Mouse (Mus musculus) midbrain, postnatal 0 days (tissue): ENCODE measurements at regions not wholly inside any gene's neighbourhood (a gene's known extent, or its start where the extent isn't known, plus 50 kb on each side); places are given as distances from the start of the nearest gene placed in this dataset.

Experiments used
- ATAC-seq: fragments of 200-750 bp; cut with Nextera tagmentation; 2 replicates; pipeline ENCODE4 v1.8.0; 2017; ENCODE audit warnings: moderate number of reproducible peaks, mild to moderate bottlenecking, moderate TSS enrichment, moderate library complexity; ENCODE audit not compliant: low FRiP score
- DNase-seq: peaks from one replicate; pipeline ENCODE4 v3.0.0-alpha.2; 2015; ENCODE audit warnings: low spot score
- H3K27ac ChIP-seq: fragments of 300-500 bp; sonication (generic); 2 replicates; pipeline ENCODE4 v1.5.1; 2014; ENCODE audit warnings: low read depth, mild to moderate bottlenecking, low read length, mixed read lengths
- H3K27me3 ChIP-seq: fragments of 300-500 bp; sonication (generic); 2 replicates; pipeline ENCODE4 v1.6.1; 2014; ENCODE audit warnings: low read length, control low read depth, mixed read lengths; ENCODE audit not compliant: insufficient read depth
- H3K36me3 ChIP-seq: fragments of 300-500 bp; sonication (generic); 2 replicates; pipeline ENCODE4 v1.6.1; 2014; ENCODE audit warnings: low read length, control low read depth, mixed read lengths; ENCODE audit not compliant: insufficient read depth
- H3K4me1 ChIP-seq: fragments of 300-500 bp; sonication (generic); 2 replicates; pipeline ENCODE4 v1.6.1; 2014; ENCODE audit warnings: mild to moderate bottlenecking, control low read depth, antibody characterized with exemption, low read length, mixed read lengths; ENCODE audit not compliant: insufficient read depth
- H3K4me2 ChIP-seq: fragments of 300-500 bp; sonication (generic); 2 replicates; pipeline ENCODE4 v1.6.1; 2014; ENCODE audit warnings: low read depth, mild to moderate bottlenecking, low read length, mixed read lengths; ENCODE audit not compliant: poor library complexity, severe bottlenecking
- H3K4me3 ChIP-seq: fragments of 300-500 bp; sonication (generic); 2 replicates; pipeline ENCODE4 v1.5.1; 2014; ENCODE audit warnings: low read depth, mild to moderate bottlenecking, low read length, moderate library complexity
- H3K9ac ChIP-seq: fragments of 300-500 bp; sonication (generic); replicated peaks from 2 replicates; pipeline ENCODE4 v1.6.1; 2014; ENCODE audit warnings: mild to moderate bottlenecking, low read length, moderate library complexity, mixed read lengths; ENCODE audit not compliant: poor library complexity, severe bottlenecking
- H3K9me3 ChIP-seq: fragments of 300-500 bp; sonication (generic); 2 replicates; pipeline ENCODE4 v1.6.1; 2016; ENCODE audit warnings: low read length, control low read depth
- CTCF ChIP-seq: IDR thresholded peaks from 2 replicates; pipeline ENCODE4 v1.5.1; 2016; ENCODE audit warnings: antibody characterized with exemption, mild to moderate bottlenecking
- WGBS: fragments of 180-500 bp; shearing (Covaris S2); extraction: QIAGEN DNeasy Blood & Tissue Kit; methylation state at CpG from one replicate; pipeline ENCODE4 v1.1.7; 2014; 5-methylcytosine and 5-hydroxymethylcytosine counted together

DNA sequence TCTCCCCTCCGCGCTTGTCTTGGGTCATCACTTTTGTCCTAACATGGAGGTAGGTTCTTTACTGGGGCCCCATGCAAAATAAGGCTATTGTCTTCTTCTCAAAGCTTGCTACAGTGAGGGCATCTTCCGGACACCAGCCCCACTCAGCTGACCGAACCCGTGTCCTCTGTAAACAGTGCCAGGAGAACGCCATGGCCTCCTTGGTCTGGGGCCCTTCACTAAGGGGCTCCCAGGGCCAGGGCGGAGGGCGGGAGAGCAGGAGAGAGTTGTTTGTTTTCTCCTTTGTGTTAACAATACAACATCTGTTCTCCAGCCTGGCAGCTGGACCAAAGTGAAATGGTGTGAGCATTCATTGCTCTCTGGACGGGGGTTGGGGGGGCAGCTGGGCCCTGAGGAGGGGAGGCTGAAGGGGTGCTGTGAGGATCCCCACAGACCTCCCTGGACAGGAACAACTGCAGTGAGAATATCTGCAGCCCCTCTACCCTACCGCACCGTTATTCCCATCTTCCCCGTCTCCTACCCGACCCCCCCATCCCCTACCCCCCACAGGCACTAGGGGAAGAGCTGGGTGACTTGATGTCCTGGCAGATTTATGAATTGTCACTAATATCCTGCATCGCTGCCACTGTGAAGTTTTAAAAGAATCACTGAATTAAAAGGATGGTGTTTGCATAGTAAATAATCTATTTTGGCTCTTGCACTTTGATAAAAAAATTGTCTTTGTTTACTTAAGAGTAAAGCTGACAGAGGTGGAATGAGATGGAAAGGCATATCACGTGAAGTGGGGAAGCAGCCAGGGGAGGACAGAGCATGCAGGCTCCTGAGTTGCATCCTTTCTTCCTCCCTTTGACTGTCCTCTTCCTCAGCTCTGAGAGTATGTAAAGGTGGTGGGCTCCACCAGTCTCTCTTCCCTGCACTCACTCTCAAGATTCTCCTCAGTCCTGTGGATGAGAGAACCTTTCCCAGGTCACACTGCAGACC lies 97.5 kb upstream of the Teddm2 start:
- 74% methylated on average over 15 of the region's 15 CpGs for WGBS
- Histone ChIP-seq H3K27me3 (no peaks in the 10 kb centered on the region), H3K4me3 (no peak overlapping the region), H3K9me3 (peaks cover 6% of the 10 kb centered on the region; the same call in 1 of the 2 replicates), H3K4me2 (no peak overlapping the region), H3K36me3 (no peaks in the 10 kb centered on the region), H3K4me1 (no peaks in the 10 kb centered on the region), H3K9ac (no peak overlapping the region), H3K27ac (no peak overlapping the region)
- no peak for TF ChIP-seq CTCF
- DNase-seq: no peak
- no peak for ATAC-seq

DNA sequence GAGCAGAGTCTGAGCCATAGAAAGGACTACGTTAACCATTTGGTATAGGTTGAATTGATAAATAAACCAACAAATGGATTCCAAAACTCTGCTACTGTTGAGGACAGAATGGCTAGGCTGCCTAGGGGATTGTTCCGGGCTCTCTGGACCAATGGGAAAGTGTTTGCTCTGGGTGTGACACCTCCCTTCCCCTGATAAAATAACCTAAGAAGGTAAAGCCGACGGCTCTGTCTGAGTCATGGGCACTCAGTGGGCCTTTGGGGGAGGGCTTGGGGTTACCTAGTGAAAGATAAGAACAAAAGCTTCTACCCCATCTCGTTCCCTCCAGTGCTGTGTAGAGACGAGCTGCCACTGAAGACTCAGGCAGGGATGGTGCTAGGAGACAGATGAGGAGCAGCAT lies 99.7 kb upstream of the Teddm2 start:
- no peaks in the 10 kb centered on the region for H3K4me1 ChIP-seq
- no peak overlapping the region for H3K9ac ChIP-seq
- ATAC-seq: no peak
- no peak overlapping the region for H3K4me3 ChIP-seq
- no peaks in the 10 kb centered on the region for H3K27me3 ChIP-seq
- H3K36me3 ChIP-seq: no peaks in the 10 kb centered on the region
- no peak for TF ChIP-seq CTCF
- H3K27ac ChIP-seq: no peak overlapping the region
- 73% methylated on average over 6 of the region's 6 CpGs for WGBS
- H3K9me3 ChIP-seq: no peaks in the 10 kb centered on the region
- DNase-seq: no peak
- no peak overlapping the region for H3K4me2 ChIP-seq

DNA sequence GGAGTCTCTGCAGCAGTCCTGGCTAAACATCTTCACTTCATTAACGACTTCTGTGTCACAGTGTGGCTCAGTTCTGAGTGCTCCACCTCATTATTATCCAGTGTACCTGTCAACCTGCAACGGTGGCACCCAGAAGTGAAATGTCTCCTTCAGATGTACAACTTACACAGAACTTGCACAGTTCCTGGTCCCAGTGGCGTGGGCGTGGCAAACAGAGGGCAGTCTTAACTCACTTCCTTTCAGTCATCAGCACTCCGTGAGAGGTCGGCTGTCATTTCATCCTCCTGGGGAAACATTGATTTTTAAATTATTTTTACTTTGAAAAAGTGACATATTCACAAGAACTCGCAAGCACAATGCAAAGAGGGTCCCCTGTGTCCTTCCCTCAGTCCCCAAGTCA lies 103.6 kb upstream of the Teddm2 start:
- H3K4me1 ChIP-seq: no peaks in the 10 kb centered on the region
- no peak for ATAC-seq
- H3K36me3 ChIP-seq: no peaks in the 10 kb centered on the region
- no peak for DNase-seq
- H3K27me3 ChIP-seq: no peaks in the 10 kb centered on the region
- no peak overlapping the region for H3K4me3 ChIP-seq
- no peak overlapping the region for H3K9ac ChIP-seq
- WGBS: 82% methylated on average over 7 of the region's 7 CpGs
- no peak overlapping the region for H3K27ac ChIP-seq
- no peak overlapping the region for H3K4me2 ChIP-seq
- no peaks in the 10 kb centered on the region for H3K9me3 ChIP-seq
- TF ChIP-seq CTCF: no peak

DNA sequence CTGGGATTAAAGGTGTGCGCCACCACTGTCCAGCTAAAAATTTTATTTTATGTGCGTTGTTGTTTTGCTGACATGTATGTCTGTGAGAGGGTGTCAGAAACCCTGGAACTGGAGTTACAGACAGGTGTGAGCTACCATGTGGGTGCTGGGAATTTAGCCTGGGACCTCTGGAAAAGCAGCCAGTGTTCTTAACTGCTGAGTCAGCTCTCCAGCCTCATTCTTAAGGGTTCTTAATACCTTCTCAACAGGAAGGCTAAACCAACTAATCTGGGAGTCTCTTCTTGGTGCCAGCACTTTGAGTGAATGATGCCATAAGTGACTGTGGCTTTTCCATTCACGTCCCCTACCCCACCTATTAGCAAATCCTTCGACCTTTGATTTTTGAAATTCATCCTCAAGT lies 104.6 kb upstream of the Teddm2 start:
- Histone ChIP-seq H3K36me3 (no peaks in the 10 kb centered on the region), H3K9me3 (no peaks in the 10 kb centered on the region), H3K4me1 (no peaks in the 10 kb centered on the region), H3K9ac (no peak overlapping the region), H3K4me3 (no peak overlapping the region), H3K27me3 (no peaks in the 10 kb centered on the region), H3K27ac (no peak overlapping the region), H3K4me2 (no peak overlapping the region)
- WGBS: 90% methylated on average over 4 of the region's 4 CpGs
- ATAC-seq: no peak
- no peak for TF ChIP-seq CTCF
- no peak for DNase-seq

DNA sequence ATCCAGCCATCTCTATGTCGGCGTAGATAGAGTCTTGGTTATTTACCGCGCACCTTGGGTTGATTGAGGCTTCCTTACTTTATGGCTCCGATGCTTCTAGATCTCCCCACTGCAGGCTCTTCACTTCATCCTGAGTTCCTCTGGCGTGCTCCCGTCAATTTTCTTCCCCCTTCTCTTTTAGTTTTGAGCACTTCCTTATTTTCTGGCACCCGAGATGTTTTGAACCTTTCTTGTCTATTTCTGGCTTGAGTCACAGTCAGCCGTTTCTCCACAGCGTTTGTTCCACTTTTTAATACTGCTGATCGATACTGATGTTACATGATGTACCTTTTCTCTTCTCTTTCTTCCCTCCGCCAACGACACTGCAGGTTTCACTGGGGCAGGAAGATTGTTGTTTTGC lies 106.0 kb upstream of the Teddm2 start:
- H3K27me3 ChIP-seq: no peaks in the 10 kb centered on the region
- no peaks in the 10 kb centered on the region for H3K4me1 ChIP-seq
- ATAC-seq (no peak), DNase-seq (no peak)
- TF ChIP-seq CTCF: no peak
- H3K4me3 ChIP-seq: no peak overlapping the region
- H3K36me3 ChIP-seq: no peaks in the 10 kb centered on the region
- H3K27ac ChIP-seq: no peak overlapping the region
- H3K9me3 ChIP-seq: no peaks in the 10 kb centered on the region
- no peak overlapping the region for H3K4me2 ChIP-seq
- no peak overlapping the region for H3K9ac ChIP-seq
- 88% methylated on average over 13 of the region's 13 CpGs for WGBS

DNA sequence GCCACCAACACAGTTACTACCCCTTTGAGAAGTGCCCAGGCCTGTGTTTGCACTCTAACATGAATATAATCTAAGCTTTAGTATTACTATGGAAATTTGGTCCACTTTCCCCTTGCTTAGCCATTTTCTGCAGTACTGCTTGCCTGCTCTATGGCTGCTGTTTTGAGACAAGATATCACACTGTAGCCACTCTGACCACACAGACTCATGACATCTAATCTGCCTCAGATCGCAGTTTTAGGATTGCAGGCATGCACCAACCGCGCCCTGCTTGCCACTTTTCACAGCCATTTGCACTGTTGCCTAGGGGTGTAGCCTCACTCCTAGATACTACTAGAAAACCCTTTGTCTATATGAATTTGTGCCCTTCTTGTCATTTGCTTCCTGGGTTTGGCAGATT lies 107.4 kb upstream of the Teddm2 start:
- no peak overlapping the region for H3K9ac ChIP-seq
- H3K36me3 ChIP-seq: no peaks in the 10 kb centered on the region
- H3K4me2 ChIP-seq: no peak overlapping the region
- H3K9me3 ChIP-seq: no peaks in the 10 kb centered on the region
- no peak overlapping the region for H3K27ac ChIP-seq
- TF ChIP-seq CTCF: no peak
- H3K4me1 ChIP-seq: no peaks in the 10 kb centered on the region
- no peaks in the 10 kb centered on the region for H3K27me3 ChIP-seq
- H3K4me3 ChIP-seq: no peak overlapping the region
- 96% methylated on average over 3 of the region's 3 CpGs for WGBS
- ATAC-seq (no peak), DNase-seq (no peak)
